Mouse (Mus musculus) urinary bladder, postnatal 14 days (tissue): ENCODE data around the gene Zkscan4.
"Not testable (repeated sequence)": the region's sequence is repeated elsewhere in the genome, so short reads cannot be mapped to it uniquely, and the experiment has no call there.

Experiments
- DNase-seq: peaks from one replicate; pipeline ENCODE4 v3.0.0; 2021; ENCODE audit warnings: low spot score

The Zkscan4 gene

GRCm38 (mm10) chr13:21478759-21479670, at the start of gene Zkscan4, which contains the start of gene Gm10065:
TSS of gene Zkscan4 (plus strand) at chr13:21478907.
TSS of gene Gm10065 (minus strand) at chr13:21479441.
- peak; percentile 65 for DNase-seq

GRCm38 (mm10) chr13:21435476-21435875, 43.2 kb upstream of the Zkscan4 start:
- no peak for DNase-seq

GRCm38 (mm10) chr13:21440503-21441206, 38.1 kb upstream of the Zkscan4 start, which contains the start of gene Pgbd1:
TSS of gene Pgbd1 (minus strand) at chr13:21441058.
- DNase-seq, result peak; percentile 58

- no peak for DNase-seq
Observed at GRCm38 (mm10) chr13:21441207-21441572, 37.5 kb upstream of the Zkscan4 start.

GRCm38 (mm10) chr13:21446796-21447195, 31.9 kb upstream of the Zkscan4 start:
- no peak for DNase-seq

- DNase-seq, result no peak
Observed at GRCm38 (mm10) chr13:21447856-21448614, 30.7 kb upstream of the Zkscan4 start.

- no peak for DNase-seq
Observed at GRCm38 (mm10) chr13:21453042-21453441, 25.7 kb upstream of the Zkscan4 start.

GRCm38 (mm10) chr13:21453449-21453848, 25.3 kb upstream of the Zkscan4 start, which contains the start of gene Zscan26:
TSS of gene Zscan26 (minus strand) at chr13:21453730.
- peak; percentile 83 for DNase-seq

- no peak for DNase-seq
Observed at GRCm38 (mm10) chr13:21454133-21454532, 24.6 kb upstream of the Zkscan4 start.

GRCm38 (mm10) chr13:21456347-21456746, 22.4 kb upstream of the Zkscan4 start:
- no peak for DNase-seq

- DNase-seq, result not testable (repeated sequence)
Observed at GRCm38 (mm10) chr13:21462516-21462915, 16.2 kb upstream of the Zkscan4 start.

- DNase-seq, result no peak
Observed at GRCm38 (mm10) chr13:21467336-21467735, 11.4 kb upstream of the Zkscan4 start.

- DNase-seq, result peak; percentile 84
Observed at GRCm38 (mm10) chr13:21468061-21469019, 10.4 kb upstream of the Zkscan4 start, which contains the start of gene Nkapl. TSS of gene Nkapl (minus strand) at chr13:21468509.

- DNase-seq, result no peak
Observed at GRCm38 (mm10) chr13:21469097-21469496, 9.6 kb upstream of the Zkscan4 start.

- no peak for DNase-seq
Observed at GRCm38 (mm10) chr13:21472427-21472826, 6.3 kb upstream of the Zkscan4 start.

- no peak for DNase-seq
Observed at GRCm38 (mm10) chr13:21486881-21487280, 8.2 kb downstream of the Zkscan4 start.

GRCm38 (mm10) chr13:21492847-21493246, 14.1 kb downstream of the Zkscan4 start:
- DNase-seq, result no peak

GRCm38 (mm10) chr13:21495080-21495479, 16.4 kb downstream of the Zkscan4 start, which contains the start of gene AK157302:
TSS of gene AK157302 (plus strand) at chr13:21495223.
- no peak for DNase-seq

GRCm38 (mm10) chr13:21501182-21501581, 22.5 kb downstream of the Zkscan4 start, which contains the start of gene Gm11273:
TSS of gene Gm11273 (minus strand) at chr13:21501418.
- not testable (repeated sequence) for DNase-seq

- no peak for DNase-seq
Observed at GRCm38 (mm10) chr13:21502296-21502695, 23.6 kb downstream of the Zkscan4 start.
